In genomic region chr16:48868663-48869062, GRCm38 (mm10) we compare ENCODE assay signal across 18 mouse cellular contexts. TPM values are rescaled to one million over a fixed set of nuclear protein-coding genes. Genes with fewer than 3 reads are reported as not detected.
"Had no signal": no experiment of that assay in that cellular context is flagged by ENCODE, and none has a peak within 500 bp of the region (broad histone marks: within the 10 kb centered on the region; RNA-seq: fewer than 3 reads in every experiment).

No protein-coding gene starts in this region.

- H3K27ac ChIP-seq: limb, embryonic 13.5 days; liver, embryonic 15.5 days; macrophage; midbrain, embryonic 10.5 days; neural tube, embryonic 12.5 days had no signal

- H3K4me1 ChIP-seq: limb, embryonic 13.5 days; liver, embryonic 15.5 days; midbrain, embryonic 10.5 days; neural tube, embryonic 12.5 days had no signal

- H3K9ac ChIP-seq: limb, embryonic 13.5 days; liver, embryonic 15.5 days; lung, embryonic 14.5 days; neural tube, embryonic 12.5 days had no signal

- H3K27me3 ChIP-seq: limb, embryonic 13.5 days; liver, embryonic 15.5 days; neural tube, embryonic 12.5 days had no signal

- H3K36me3 ChIP-seq: limb, embryonic 13.5 days; liver, embryonic 15.5 days; midbrain, embryonic 10.5 days; neural tube, embryonic 12.5 days had no signal

- DNase-seq: kidney, adult 18-20 months; kidney, postnatal 25 days; lung, embryonic 14.5 days; lung, postnatal 14 days; midbrain, embryonic 14.5 days; right cerebral cortex, postnatal 14 days had no signal

- H3K4me3 ChIP-seq: limb, embryonic 13.5 days; liver, embryonic 15.5 days; midbrain, embryonic 10.5 days; neural tube, embryonic 12.5 days had no signal

- H3K9me3 ChIP-seq: limb, embryonic 13.5 days; liver, embryonic 15.5 days; midbrain, embryonic 10.5 days; neural tube, embryonic 12.5 days had no signal

RNA-seq across cellular contexts. Expression of gene Retnlg, which starts 3.8 kb away (rescaled TPM):
- total RNA-seq: layer of hippocampus, postnatal 25 days; left cerebral cortex, postnatal 36 days; liver, adult 2 months had no signal
- polyA plus RNA-seq: limb, embryonic 13.5 days; lung, embryonic 14.5 days; midbrain, embryonic 10.5 days had no signal

RNA-seq across cellular contexts. Expression of gene Retnla, which starts 26.3 kb away (rescaled TPM):
- total RNA-seq: layer of hippocampus, postnatal 25 days; left cerebral cortex, postnatal 36 days had no signal
- polyA plus RNA-seq: limb, embryonic 13.5 days; liver, adult 2 months; liver, embryonic 15.5 days; macrophage; midbrain, embryonic 10.5 days; midbrain, embryonic 14.5 days; neural tube, embryonic 12.5 days; stomach, embryonic 16.5 days had no signal

RNA-seq across cellular contexts. Expression of gene Retnlb, which starts 52.0 kb away (rescaled TPM):
- total RNA-seq: layer of hippocampus, postnatal 25 days; left cerebral cortex, postnatal 36 days; liver, adult 2 months; monocyte, adult 5-6 weeks had no signal
- polyA plus RNA-seq: kidney, embryonic 16.5 days; limb, embryonic 13.5 days; liver, adult 2 months; liver, embryonic 15.5 days; macrophage; midbrain, embryonic 10.5 days; midbrain, embryonic 14.5 days; neural tube, embryonic 12.5 days; spleen, adult 2 months; stomach, embryonic 16.5 days had no signal
